Mouse (Mus musculus): ENCODE measurements around the gene Nrros. TPM values are rescaled to one million over a fixed set of nuclear protein-coding genes. Genes with fewer than 3 reads are reported as not detected.

The Nrros gene
- total and polyA plus RNA-seq, 2 experiments from 2014 or later: 4.9 to 11.3 TPM

DNA sequence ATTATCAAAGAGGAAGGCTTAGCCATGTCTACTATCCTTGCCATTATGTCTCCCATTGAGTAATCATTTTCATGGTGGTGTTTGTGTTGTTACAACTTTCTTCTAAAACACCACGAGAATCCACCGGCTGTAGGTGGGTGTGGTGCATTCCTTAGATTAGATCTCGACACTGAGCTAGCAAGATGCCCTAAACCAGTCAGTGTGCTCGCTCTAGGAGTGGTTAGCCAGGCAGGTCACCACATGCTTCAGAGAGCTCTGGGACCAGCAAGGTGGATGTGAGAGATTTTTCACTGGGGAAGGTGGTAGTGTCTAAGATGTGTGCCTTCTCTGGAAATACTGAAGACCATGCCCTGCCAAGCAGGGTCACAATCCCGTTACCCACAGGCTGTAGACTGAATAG is 49.2 kb downstream of the Nrros start:
- Histone ChIP-seq H3K27me3 (ENCODE audit: insufficient read depth, low read length) (no peaks in the 10 kb centered on the region), H3K36me3 (ENCODE audit: insufficient read depth, low read length) (no peaks in the 10 kb centered on the region), H3K9ac (replicated peaks; ENCODE audit: low read length, poor library complexity, severe bottlenecking) (no peak overlapping the region), H3K9me3 (ENCODE audit: low read length) (no peaks in the 10 kb centered on the region), H3K4me3 (ENCODE audit: low read depth, low read length) (no peak overlapping the region), H3K27ac (ENCODE audit: low read depth, low read length) (no peak overlapping the region), H3K4me2 (ENCODE audit: low read depth, low read length, poor library complexity, severe bottlenecking) (no peak overlapping the region), H3K4me1 (ENCODE audit: insufficient read depth, low read length) (no peaks in the 10 kb centered on the region)
- WGBS: 68% methylated on average over 5 of the region's 5 CpGs
- no peak for TF ChIP-seq CTCF (IDR thresholded peaks at IDR 0.05)
- no peak for ATAC-seq (ENCODE audit: low FRiP score)
- DNase-seq (ENCODE audit: low spot score): no peak

DNA sequence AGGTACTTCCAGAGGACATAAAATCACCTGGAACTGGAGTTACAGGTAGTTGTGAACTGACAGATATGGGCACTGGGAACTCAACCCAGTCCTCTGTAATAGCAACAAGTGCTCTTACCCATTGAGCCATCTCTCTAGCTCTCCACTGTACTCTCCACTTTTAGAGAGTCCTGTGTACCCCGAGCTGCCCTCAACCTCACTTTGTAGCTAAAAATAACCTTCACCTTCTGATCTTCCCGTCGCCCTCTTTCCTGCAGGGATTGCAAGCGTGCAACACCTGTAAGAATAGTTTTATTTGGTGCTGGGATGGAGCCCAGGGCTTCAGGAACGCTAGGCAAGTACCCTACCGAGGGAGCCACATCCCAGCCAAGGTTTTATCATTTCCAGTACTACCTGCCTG is 49.6 kb downstream of the Nrros start:
- Histone ChIP-seq H3K27me3 (ENCODE audit: insufficient read depth, low read length) (no peaks in the 10 kb centered on the region), H3K4me1 (ENCODE audit: insufficient read depth, low read length) (no peaks in the 10 kb centered on the region), H3K36me3 (ENCODE audit: insufficient read depth, low read length) (no peaks in the 10 kb centered on the region), H3K4me3 (ENCODE audit: low read depth, low read length) (no peak overlapping the region), H3K4me2 (ENCODE audit: low read depth, low read length, poor library complexity, severe bottlenecking) (no peak overlapping the region), H3K9me3 (ENCODE audit: low read length) (no peaks in the 10 kb centered on the region), H3K27ac (ENCODE audit: low read depth, low read length) (no peak overlapping the region), H3K9ac (replicated peaks; ENCODE audit: low read length, poor library complexity, severe bottlenecking) (no peak overlapping the region)
- no peak for DNase-seq (ENCODE audit: low spot score)
- TF ChIP-seq CTCF (IDR thresholded peaks at IDR 0.05): no peak
- WGBS: 64% methylated on average over 6 of the region's 6 CpGs
- ATAC-seq (ENCODE audit: low FRiP score): no peak

DNA sequence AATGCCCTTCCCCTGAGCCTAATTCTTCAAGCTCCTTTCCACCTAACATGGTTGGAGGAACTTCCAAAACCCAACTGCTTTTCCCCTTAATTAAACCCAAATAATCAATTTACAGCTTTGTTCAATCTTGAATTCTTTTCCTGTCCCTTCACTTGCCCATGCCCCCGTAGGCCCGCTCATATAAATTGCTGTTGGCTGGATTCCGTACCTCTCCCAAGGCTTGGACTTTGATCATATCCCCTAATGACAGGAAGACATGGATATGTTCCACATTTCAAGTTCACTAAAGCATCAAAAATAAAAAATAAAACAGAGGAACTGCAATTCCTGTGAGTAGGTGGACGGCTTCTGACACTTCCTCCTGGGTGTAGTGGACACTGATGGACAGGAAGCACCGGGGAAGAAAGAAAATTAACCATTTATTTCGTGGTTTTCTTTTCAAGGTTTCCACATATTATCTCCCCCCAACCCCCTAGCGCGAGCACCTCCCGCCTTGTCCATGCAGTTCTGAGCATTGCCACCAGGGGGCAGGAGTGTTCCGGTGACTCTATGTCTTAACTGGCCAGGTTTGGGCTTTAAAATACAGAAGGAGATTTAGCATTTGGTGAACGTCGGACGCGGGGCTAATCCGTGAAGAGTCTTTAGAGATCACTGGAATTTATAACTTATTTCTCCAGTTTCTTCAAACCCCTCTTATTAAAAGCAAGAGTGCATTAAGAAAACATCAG is 50.3 kb downstream of the Nrros start:
- Histone ChIP-seq H3K9ac (replicated peaks; ENCODE audit: low read length, poor library complexity, severe bottlenecking) (no peak overlapping the region), H3K36me3 (ENCODE audit: insufficient read depth, low read length) (0 out of 2 replicates have a peak, but pooled peaks cover 3% of the 10 kb centered on the region), H3K27me3 (ENCODE audit: insufficient read depth, low read length) (no peaks in the 10 kb centered on the region), H3K4me3 (ENCODE audit: low read depth, low read length) (no peak overlapping the region), H3K4me1 (ENCODE audit: insufficient read depth, low read length) (no peaks in the 10 kb centered on the region), H3K27ac (ENCODE audit: low read depth, low read length) (no peak overlapping the region), H3K9me3 (ENCODE audit: low read length) (no peaks in the 10 kb centered on the region), H3K4me2 (ENCODE audit: low read depth, low read length, poor library complexity, severe bottlenecking) (no peak overlapping the region)
- peak; percentile 95 for TF ChIP-seq CTCF (IDR thresholded peaks at IDR 0.05)
- WGBS: 17% methylated on average over 15 of the region's 15 CpGs
- ATAC-seq (ENCODE audit: low FRiP score): no peak
- peak; percentile 66 for DNase-seq (ENCODE audit: low spot score)

DNA sequence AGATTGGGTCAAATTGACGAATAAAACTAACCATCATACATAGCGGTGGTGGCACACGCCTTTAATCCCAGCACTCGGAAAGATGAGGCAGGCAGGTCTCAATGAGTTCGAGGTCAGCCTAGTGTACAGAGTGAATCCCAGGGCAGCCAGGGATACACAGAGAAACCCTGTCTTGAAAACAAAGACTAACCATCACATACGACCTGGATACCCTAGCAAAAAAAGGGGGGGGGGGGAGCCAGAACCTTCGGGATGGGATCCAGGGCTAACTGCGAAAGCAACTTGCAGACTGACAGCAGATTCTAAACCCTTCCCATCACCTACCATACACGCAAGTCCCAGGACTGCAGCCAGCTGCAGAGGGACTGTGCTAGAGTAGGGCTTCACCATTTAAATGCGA is 51.0 kb downstream of the Nrros start:
- H3K4me2 ChIP-seq (ENCODE audit: low read depth, low read length, poor library complexity, severe bottlenecking): no peak overlapping the region
- H3K9ac ChIP-seq (replicated peaks; ENCODE audit: low read length, poor library complexity, severe bottlenecking): no peak overlapping the region
- H3K36me3 ChIP-seq (ENCODE audit: insufficient read depth, low read length): 0 out of 2 replicates have a peak, but pooled peaks cover 3% of the 10 kb centered on the region
- no peaks in the 10 kb centered on the region for H3K27me3 ChIP-seq (ENCODE audit: insufficient read depth, low read length)
- DNase-seq (ENCODE audit: low spot score) (no peak), ATAC-seq (ENCODE audit: low FRiP score) (no peak)
- WGBS: 86% methylated on average over 10 of the region's 10 CpGs
- no peak overlapping the region for H3K27ac ChIP-seq (ENCODE audit: low read depth, low read length)
- no peak overlapping the region for H3K4me3 ChIP-seq (ENCODE audit: low read depth, low read length)
- TF ChIP-seq CTCF (IDR thresholded peaks at IDR 0.05): no peak
- no peaks in the 10 kb centered on the region for H3K4me1 ChIP-seq (ENCODE audit: insufficient read depth, low read length)
- H3K9me3 ChIP-seq (ENCODE audit: low read length): no peaks in the 10 kb centered on the region

DNA sequence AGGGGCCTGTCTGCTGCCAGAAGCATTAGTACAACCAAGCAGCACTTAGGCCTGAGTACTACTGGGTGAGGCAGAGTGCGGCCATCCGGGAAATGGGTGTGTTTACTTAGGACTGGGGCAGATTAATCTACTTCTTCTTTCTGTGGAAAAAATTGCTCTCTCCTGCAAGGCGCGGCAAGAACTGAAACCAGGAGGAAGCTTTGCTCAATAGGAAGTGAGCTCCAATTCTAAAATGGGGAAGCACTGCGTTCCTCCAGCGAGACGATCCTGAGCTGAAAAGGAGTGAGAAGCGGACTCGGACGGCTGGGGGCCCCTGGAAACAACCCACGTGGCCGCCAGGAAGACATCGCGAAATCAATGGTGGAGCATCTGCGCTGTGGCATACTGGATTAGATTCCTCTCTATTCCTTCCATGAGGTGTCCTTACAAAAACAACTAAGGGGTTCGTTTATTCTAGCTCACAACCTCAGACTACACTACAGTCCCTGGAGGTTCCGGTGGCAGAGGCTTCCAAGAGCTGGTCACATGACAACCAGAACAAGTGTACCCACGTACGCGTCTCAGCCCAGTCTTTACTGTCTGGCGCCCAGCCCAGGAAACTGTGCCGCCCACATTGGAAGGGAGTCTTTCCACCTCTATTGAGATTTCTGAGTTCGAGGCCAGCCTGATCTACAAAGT is 51.7 kb downstream of the Nrros start:
- H3K27me3 ChIP-seq (ENCODE audit: insufficient read depth, low read length): no peaks in the 10 kb centered on the region
- WGBS: 68% methylated on average over 23 of the region's 23 CpGs
- H3K9ac ChIP-seq (replicated peaks; ENCODE audit: low read length, poor library complexity, severe bottlenecking): no peak overlapping the region
- DNase-seq (ENCODE audit: low spot score): no peak
- 0 out of 2 replicates have a peak, but pooled peaks cover 7% of the 10 kb centered on the region for H3K36me3 ChIP-seq (ENCODE audit: insufficient read depth, low read length)
- no peak for ATAC-seq (ENCODE audit: low FRiP score)
- no peak for TF ChIP-seq CTCF (IDR thresholded peaks at IDR 0.05)
- no peak overlapping the region for H3K4me2 ChIP-seq (ENCODE audit: low read depth, low read length, poor library complexity, severe bottlenecking)
- H3K27ac ChIP-seq (ENCODE audit: low read depth, low read length): no peak overlapping the region
- H3K9me3 ChIP-seq (ENCODE audit: low read length): no peaks in the 10 kb centered on the region
- no peak overlapping the region for H3K4me3 ChIP-seq (ENCODE audit: low read depth, low read length)
- no peaks in the 10 kb centered on the region for H3K4me1 ChIP-seq (ENCODE audit: insufficient read depth, low read length)

Measured in midbrain, postnatal 0 days (tissue).